Mouse (Mus musculus): ENCODE measurements around the gene Ak2. TPM values are rescaled to one million over a fixed set of nuclear protein-coding genes. Genes with fewer than 3 reads are reported as not detected.

Gene Ak2
- polyA plus RNA-seq, 1 experiment from 2014 or later = 173 TPM

GRCm38 (mm10) chr4:128961301-128962028 lies 30.3 kb upstream of the Ak2 start:
- Histone ChIP-seq H3K9ac (ENCODE audit: low read depth, low read length) (peak overlapping the region; percentile 70), H3K4me1 (replicated peaks; ENCODE audit: insufficient read depth, low read length) (peaks cover 5% of the 10 kb centered on the region; the same call in 1 of the 2 replicates), H3K4me2 (ENCODE audit: low read length) (peak overlapping the region; percentile 96), H3K27me3 (ENCODE audit: insufficient read depth, low read length) (no peaks in the 10 kb centered on the region), H3K27ac (no peak overlapping the region), H3K4me3 (replicated peaks; ENCODE audit: low read depth, low read length) (peak overlapping the region; percentile 73), H3K36me3 (ENCODE audit: insufficient read depth, low read length) (no peaks in the 10 kb centered on the region), H3K9me3 (replicated peaks; ENCODE audit: low read length) (no peaks in the 10 kb centered on the region)
- DNase-seq (ENCODE audit: low spot score) (no peak), ATAC-seq (replicated peaks; ENCODE audit: low FRiP score, low read depth) (no peak)
- WGBS = 8% methylated on average over 16 of the region's 16 CpGs
- TF ChIP-seq CTCF (IDR thresholded peaks at IDR 0.05; ENCODE audit: low read depth) = no peak

DNA sequence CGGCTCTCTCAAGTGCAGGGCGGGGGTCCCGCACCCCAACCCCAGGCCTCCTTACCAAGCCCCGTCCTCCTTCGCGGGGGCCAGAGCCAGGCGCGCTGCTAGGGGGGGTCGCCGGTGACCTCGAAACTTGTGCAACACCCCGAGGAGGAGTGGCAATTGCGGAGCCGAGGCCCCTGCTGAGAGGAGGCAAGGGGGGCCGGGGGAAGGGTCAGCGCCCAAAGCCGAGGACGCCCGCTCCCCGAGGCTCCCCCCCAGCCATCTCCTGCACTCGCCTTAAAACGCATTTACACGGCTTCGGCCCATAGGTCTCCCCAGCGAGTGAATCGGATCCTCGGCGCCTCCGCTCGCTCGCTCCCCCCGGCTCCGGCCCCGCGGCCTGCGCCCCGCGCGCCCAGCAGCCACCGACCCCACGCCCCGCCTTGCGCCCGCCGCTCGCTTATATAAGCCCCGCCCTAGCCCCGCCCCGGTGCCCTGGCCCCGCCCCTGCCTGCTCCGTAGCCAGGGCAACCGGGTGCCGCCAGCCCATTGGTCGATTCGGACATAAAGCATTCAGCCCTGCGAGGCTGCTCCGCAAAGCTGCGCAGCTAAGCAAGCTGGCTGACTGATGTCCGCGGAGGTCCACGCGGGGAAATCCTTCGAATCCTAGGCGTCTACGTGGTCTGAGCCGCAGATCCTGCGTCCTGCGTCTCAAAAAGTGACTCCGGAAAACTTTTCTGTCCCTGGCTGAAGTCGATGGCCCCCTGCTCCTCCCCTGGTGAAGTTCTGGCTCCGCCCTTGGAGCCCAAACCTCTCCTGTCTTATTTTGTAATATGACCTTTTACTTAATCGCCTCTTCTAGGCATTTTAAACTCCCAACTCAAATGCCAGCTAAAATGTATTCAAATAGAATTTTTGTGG lies 29.5 kb upstream of the Ak2 start, which contains the start of gene Azin2:
TSS of gene Azin2 (minus strand) at position 414 of the 897 bp plus-strand sequence.
- H3K4me1 ChIP-seq (replicated peaks; ENCODE audit: insufficient read depth, low read length) = peaks cover 5% of the 10 kb centered on the region; the same call in 1 of the 2 replicates
- peak within 1 kb of the TSS; percentile 73 for H3K4me3 ChIP-seq (replicated peaks; ENCODE audit: low read depth, low read length)
- peak; percentile 93 for DNase-seq (ENCODE audit: low spot score)
- 1% methylated on average over 64 of the region's 72 CpGs for WGBS
- peak within 1 kb of the TSS; percentile 42; the same call in 1 of the 2 replicates for H3K27ac ChIP-seq
- peak within 1 kb of the TSS; percentile 96 for H3K4me2 ChIP-seq (ENCODE audit: low read length)
- TF ChIP-seq CTCF (IDR thresholded peaks at IDR 0.05; ENCODE audit: low read depth) = no peak
- ATAC-seq (replicated peaks; ENCODE audit: low FRiP score, low read depth) = peak; percentile 94
- no peaks in the 10 kb centered on the region for H3K27me3 ChIP-seq (ENCODE audit: insufficient read depth, low read length)
- H3K9ac ChIP-seq (ENCODE audit: low read depth, low read length) = peak within 1 kb of the TSS; percentile 70
- H3K36me3 ChIP-seq (ENCODE audit: insufficient read depth, low read length) = no peaks in the 10 kb centered on the region
- no peaks in the 10 kb centered on the region for H3K9me3 ChIP-seq (replicated peaks; ENCODE audit: low read length)

DNA sequence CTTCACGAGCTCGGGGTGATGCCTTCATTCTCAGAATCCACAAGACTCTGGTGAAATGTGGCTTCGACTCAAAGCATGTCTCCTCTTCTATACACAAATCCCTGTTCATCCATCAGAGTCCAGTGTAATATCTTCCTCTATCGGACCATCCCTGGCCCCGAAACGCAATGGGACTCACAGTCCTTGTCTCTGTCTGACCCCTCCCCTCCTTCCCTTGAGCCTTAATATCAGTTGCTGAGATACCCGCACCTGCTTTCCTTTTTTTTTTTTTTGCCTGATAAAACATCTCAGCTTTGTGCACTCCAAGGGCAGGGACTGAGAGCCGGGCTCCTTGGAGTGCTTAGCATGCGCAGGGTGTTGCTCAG lies 28.9 kb upstream of the Ak2 start:
- Histone ChIP-seq H3K36me3 (ENCODE audit: insufficient read depth, low read length) (no peaks in the 10 kb centered on the region), H3K4me1 (replicated peaks; ENCODE audit: insufficient read depth, low read length) (peaks cover 5% of the 10 kb centered on the region; the same call in 1 of the 2 replicates), H3K4me2 (ENCODE audit: low read length) (peak overlapping the region; percentile 96), H3K9ac (ENCODE audit: low read depth, low read length) (peak overlapping the region; percentile 70), H3K27me3 (ENCODE audit: insufficient read depth, low read length) (no peaks in the 10 kb centered on the region), H3K27ac (no peak overlapping the region), H3K4me3 (replicated peaks; ENCODE audit: low read depth, low read length) (peak overlapping the region; percentile 73), H3K9me3 (replicated peaks; ENCODE audit: low read length) (no peaks in the 10 kb centered on the region)
- WGBS = 5% methylated on average over 9 of the region's 9 CpGs
- ATAC-seq (replicated peaks; ENCODE audit: low FRiP score, low read depth) (no peak; the same call in 1 of the 2 replicates), DNase-seq (ENCODE audit: low spot score) (no peak)
- TF ChIP-seq CTCF (IDR thresholded peaks at IDR 0.05; ENCODE audit: low read depth) = no peak

DNA sequence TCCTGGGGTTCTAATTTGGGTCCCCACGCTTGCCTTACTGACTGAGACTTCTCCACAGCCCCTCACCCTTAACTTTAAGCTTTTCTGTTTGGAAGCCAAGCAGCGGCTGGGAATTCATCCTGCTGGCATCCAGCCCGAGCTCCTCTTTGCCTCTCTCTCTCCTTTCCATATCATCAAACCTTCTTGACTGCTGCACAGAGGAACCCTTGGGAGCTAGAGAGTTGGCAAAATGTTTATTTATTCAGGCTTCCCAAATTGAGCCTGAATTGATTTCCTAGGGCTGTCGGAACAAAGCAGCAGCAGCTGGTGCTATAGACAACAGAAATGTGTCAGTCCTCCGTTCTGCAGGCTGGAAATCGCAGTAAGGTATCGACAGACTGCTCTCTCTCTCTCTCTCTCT lies 25.0 kb upstream of the Ak2 start:
- Histone ChIP-seq H3K4me1 (replicated peaks; ENCODE audit: insufficient read depth, low read length) (no peaks in the 10 kb centered on the region; the same call in 1 of the 2 replicates), H3K27me3 (ENCODE audit: insufficient read depth, low read length) (no peaks in the 10 kb centered on the region), H3K4me2 (ENCODE audit: low read length) (no peak overlapping the region), H3K9ac (ENCODE audit: low read depth, low read length) (no peak overlapping the region), H3K9me3 (replicated peaks; ENCODE audit: low read length) (no peaks in the 10 kb centered on the region), H3K27ac (no peak overlapping the region), H3K4me3 (replicated peaks; ENCODE audit: low read depth, low read length) (no peak overlapping the region), H3K36me3 (ENCODE audit: insufficient read depth, low read length) (no peaks in the 10 kb centered on the region)
- no peak for DNase-seq (ENCODE audit: low spot score)
- ATAC-seq (replicated peaks; ENCODE audit: low FRiP score, low read depth) = no peak
- TF ChIP-seq CTCF (IDR thresholded peaks at IDR 0.05; ENCODE audit: low read depth) = no peak
- 43% methylated on average over 7 of the region's 7 CpGs for WGBS

- Histone ChIP-seq H3K4me3 (replicated peaks; ENCODE audit: low read depth, low read length) (no peak overlapping the region), H3K9me3 (replicated peaks; ENCODE audit: low read length) (no peaks in the 10 kb centered on the region), H3K4me2 (ENCODE audit: low read length) (no peak overlapping the region), H3K36me3 (ENCODE audit: insufficient read depth, low read length) (no peaks in the 10 kb centered on the region), H3K4me1 (replicated peaks; ENCODE audit: insufficient read depth, low read length) (no peaks in the 10 kb centered on the region), H3K27me3 (ENCODE audit: insufficient read depth, low read length) (no peaks in the 10 kb centered on the region), H3K9ac (ENCODE audit: low read depth, low read length) (no peak overlapping the region), H3K27ac (no peak overlapping the region)
- no peak for TF ChIP-seq CTCF (IDR thresholded peaks at IDR 0.05; ENCODE audit: low read depth)
- DNase-seq (ENCODE audit: low spot score) (no peak), ATAC-seq (replicated peaks; ENCODE audit: low FRiP score, low read depth) (no peak)
- WGBS = 75% methylated on average over 5 of the region's 5 CpGs
Observed at GRCm38 (mm10) chr4:128969081-128969480, 22.7 kb upstream of the Ak2 start.

Measured in kidney, postnatal 0 days (tissue).